Mouse (Mus musculus): ENCODE measurements around the gene Nhlrc1. TPM values are rescaled to one million over a fixed set of nuclear protein-coding genes. Genes with fewer than 3 reads are reported as not detected.

Gene Nhlrc1
- polyA plus RNA-seq, 1 experiment from 2014 or later = 3.9 TPM

DNA sequence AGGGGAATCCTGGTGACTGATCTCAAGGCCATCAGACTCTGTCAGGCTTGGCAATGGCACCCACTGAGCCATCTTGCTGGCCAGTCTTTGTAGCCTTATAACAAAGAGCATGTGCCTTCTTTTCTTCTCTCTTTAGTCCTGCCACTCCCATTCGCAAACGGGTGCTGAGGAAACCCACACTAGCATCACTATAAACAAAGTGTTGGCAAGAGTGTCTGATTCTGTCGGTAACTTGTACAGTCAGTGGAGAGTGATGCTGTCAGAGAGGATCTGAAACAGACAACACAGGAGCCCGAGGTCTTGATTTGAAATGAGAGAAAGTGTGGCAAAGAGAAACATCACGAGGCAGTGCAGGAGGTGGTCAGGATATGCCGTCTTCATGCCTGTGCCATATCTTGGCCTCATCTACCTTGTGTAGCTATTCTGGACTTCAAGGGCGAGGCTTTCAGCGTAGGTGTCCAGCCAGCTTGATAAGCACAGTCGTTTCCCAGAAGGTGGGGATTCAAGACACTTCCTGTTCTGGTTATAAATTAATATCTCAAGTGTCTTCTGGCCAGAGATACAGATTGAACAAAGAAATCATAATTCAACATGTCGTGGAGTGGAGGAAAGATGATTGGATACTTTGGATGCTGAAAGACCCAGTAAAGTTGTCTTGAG is 44.2 kb downstream of the Nhlrc1 start:
- Histone ChIP-seq H3K36me3 (no peaks in the 10 kb centered on the region), H3K4me1 (no peaks in the 10 kb centered on the region), H3K4me2 (no peak overlapping the region), H3K9ac (no peak overlapping the region), H3K9me3 (no peaks in the 10 kb centered on the region), H3K27me3 (replicated peaks) (no peaks in the 10 kb centered on the region), H3K4me3 (replicated peaks) (no peak overlapping the region), H3K27ac (no peak overlapping the region)
- WGBS = 59% methylated on average over 10 of the region's 10 CpGs
- no peak for ATAC-seq (ENCODE audit: insufficient read depth, low FRiP score, low read depth)

DNA sequence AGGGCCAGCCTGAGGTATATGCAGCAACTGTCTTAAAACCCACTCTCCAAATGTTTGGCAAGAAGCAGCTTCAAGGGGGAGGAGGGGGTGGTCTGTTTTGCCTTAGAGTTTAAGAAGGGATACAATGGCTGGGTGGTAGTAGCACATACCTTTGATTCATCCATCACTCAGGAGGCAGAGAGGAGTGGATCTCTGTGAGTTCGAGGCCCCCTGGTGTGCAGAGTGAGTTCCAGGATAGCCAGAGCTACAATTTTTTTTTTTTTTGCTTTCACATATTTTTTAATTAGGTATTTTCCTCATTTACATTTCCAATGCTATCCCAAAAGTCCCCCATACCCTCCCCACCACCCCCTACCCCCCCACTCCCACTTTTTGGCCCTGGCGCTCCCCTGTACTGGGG is 46.0 kb downstream of the Nhlrc1 start:
- no peak for ATAC-seq (ENCODE audit: insufficient read depth, low FRiP score, low read depth)
- Histone ChIP-seq H3K4me1 (no peaks in the 10 kb centered on the region), H3K4me2 (no peak overlapping the region), H3K4me3 (replicated peaks) (no peak overlapping the region), H3K27me3 (replicated peaks) (no peaks in the 10 kb centered on the region), H3K27ac (no peak overlapping the region), H3K9ac (no peak overlapping the region), H3K9me3 (no peaks in the 10 kb centered on the region), H3K36me3 (no peaks in the 10 kb centered on the region)
- WGBS = 69% methylated on average over 2 of the region's 2 CpGs

DNA sequence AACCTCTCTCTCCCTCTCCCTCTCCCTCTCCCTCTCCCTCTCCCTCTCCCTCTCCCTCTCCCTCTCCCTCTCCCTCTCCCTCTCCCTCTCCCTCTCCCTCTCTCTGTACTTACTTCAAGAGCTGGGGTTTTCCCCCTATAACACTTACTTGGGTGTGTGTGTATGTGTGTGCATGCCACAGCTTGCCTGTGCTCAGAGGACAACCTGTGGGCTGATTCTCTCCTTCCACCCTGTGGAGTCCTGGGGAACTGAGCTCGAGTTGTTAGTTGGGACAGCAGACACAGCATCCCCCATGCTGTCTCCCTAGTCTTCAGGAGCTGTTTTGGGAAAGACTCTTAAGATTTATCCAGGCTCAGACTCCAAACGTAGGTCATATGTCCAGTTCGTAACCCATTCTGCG is 47.3 kb downstream of the Nhlrc1 start:
- no peak overlapping the region for H3K27ac ChIP-seq
- no peak overlapping the region for H3K9ac ChIP-seq
- H3K27me3 ChIP-seq (replicated peaks) = no peaks in the 10 kb centered on the region
- no peak overlapping the region for H3K4me2 ChIP-seq
- H3K36me3 ChIP-seq = no peaks in the 10 kb centered on the region
- H3K4me3 ChIP-seq (replicated peaks) = no peak overlapping the region
- H3K9me3 ChIP-seq = no peaks in the 10 kb centered on the region
- no peak for ATAC-seq (ENCODE audit: insufficient read depth, low FRiP score, low read depth)
- H3K4me1 ChIP-seq = no peaks in the 10 kb centered on the region
- WGBS = 74% methylated on average over 4 of the region's 4 CpGs

Other genes starting within 250 kb of the Nhlrc1 start
- gene Kif13a, start 85.0 kb downstream of the Nhlrc1 start, polyA plus RNA-seq (2015; fragmentation: Nextera tagmentation; extraction: Ambion mirVana) = 16.9 and 17.9 TPM in 2 replicates
- 12.8 and 12.9 TPM in 2 replicates for gene Kdm1b, start 28.6 kb upstream of the Nhlrc1 start, polyA plus RNA-seq (2015; fragmentation: Nextera tagmentation; extraction: Ambion mirVana)
- 21.4 and 21.8 TPM in 2 replicates for gene Tpmt, start 29.9 kb upstream of the Nhlrc1 start, polyA plus RNA-seq (2015; fragmentation: Nextera tagmentation; extraction: Ambion mirVana)
- 271 and 291 TPM in 2 replicates for gene Dek, start 91.4 kb upstream of the Nhlrc1 start, polyA plus RNA-seq (2015; fragmentation: Nextera tagmentation; extraction: Ambion mirVana)
- gene Rnf144b, start 107.8 kb upstream of the Nhlrc1 start, polyA plus RNA-seq (2015; fragmentation: Nextera tagmentation; extraction: Ambion mirVana) = 1.7 and 2.0 TPM in 2 replicates